Comparison of ENCODE assay signal across 8 mouse cellular contexts in the genomic region with DNA sequence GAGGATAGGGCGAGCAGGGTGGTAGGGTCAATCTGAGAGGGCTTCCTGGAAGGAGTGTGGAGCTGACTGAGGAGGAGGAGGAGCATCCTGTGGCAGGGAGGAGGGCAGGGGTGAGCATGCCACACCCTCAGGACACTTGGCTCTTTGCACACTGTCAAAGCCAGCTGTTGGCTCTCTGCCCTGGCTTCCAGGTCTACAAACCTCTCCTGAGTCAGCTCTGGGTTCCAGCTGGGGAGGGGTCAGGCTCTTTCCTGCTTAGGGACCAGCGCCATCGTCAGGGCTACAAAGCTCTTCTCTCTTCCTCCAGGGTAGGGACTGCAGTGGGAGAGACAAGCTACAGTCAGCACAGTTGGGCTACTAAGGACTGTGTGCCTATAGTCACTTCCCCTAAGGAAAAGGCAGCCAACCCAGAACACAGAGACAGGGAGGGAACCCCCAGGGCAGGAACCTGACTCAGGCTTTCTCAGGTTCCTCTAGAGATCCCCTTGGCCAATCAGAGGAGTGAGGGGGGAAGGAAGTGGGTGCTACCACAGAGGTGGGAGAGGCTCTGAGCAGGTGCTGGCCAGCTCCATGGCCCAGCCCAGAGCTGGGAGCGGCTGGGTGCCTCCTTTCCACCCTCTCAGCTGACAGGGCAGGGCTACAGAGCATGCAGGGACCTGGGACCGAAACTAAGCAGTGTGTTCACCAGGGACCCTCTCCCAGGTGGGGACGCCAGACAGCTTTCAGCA. TPM values are rescaled to one million over a fixed set of nuclear protein-coding genes. Genes with fewer than 3 reads are reported as not detected.
DNase-seq lines count a peak whose midpoint lies in the region; ATAC-seq and TF ChIP-seq lines count a peak whose summit lies in the region.

No protein-coding gene starts in this region.

- no peaks in the 10 kb centered on the region for H3K4me1 ChIP-seq in liver, adult 2 months (ENCODE audit: control insufficient read depth, insufficient read depth, low read length)
- peaks cover 35% of the 10 kb centered on the region for H3K4me1 ChIP-seq in limb, embryonic 15.5 days
- H3K4me1 ChIP-seq in cerebellum, adult 2 months (ENCODE audit: control insufficient read depth, insufficient read depth, low read length) = no peaks in the 10 kb centered on the region

- WGBS in liver, adult 2 months = 63% methylated on average over 6 of the region's 6 CpGs
- WGBS in limb, embryonic 15.5 days = 49% methylated on average over 6 of the region's 6 CpGs
- WGBS in cerebellum, adult 2 months = 64% methylated on average over 6 of the region's 6 CpGs

- H3K9ac ChIP-seq in liver, adult 2 months (ENCODE audit: low read depth, low read length) = no peak overlapping the region
- no peak overlapping the region for H3K9ac ChIP-seq in limb, embryonic 15.5 days

- H3K4me2 ChIP-seq in limb, embryonic 15.5 days = no peak overlapping the region

- no peaks in the 10 kb centered on the region for H3K79me2 ChIP-seq in liver, adult 2 months (ENCODE audit: control insufficient read depth, insufficient read depth, low read length)

- H3K4me3 ChIP-seq in liver, adult 2 months (ENCODE audit: insufficient read depth, low read depth, low read length) = no peak overlapping the region
- H3K4me3 ChIP-seq in limb, embryonic 15.5 days = no peak overlapping the region
- H3K4me3 ChIP-seq in cerebellum, adult 2 months (replicated peaks; ENCODE audit: insufficient read depth, low read depth, low read length) = no peak overlapping the region

- no peak for TF ChIP-seq POLR2A in liver, adult 2 months (IDR thresholded peaks at IDR 0.05; ENCODE audit: extremely low read depth, insufficient read depth, low read length)
- no peak for TF ChIP-seq POLR2A in cerebellum, adult 2 months (IDR thresholded peaks at IDR 0.05; ENCODE audit: borderline replicate concordance, insufficient read depth, low read length)

- DNase-seq in liver, adult 2 months (ENCODE audit: extremely low read depth, low read depth, low spot score) = peak; percentile 68
- DNase-seq in liver = no peak
- DNase-seq in thymus, postnatal 10 days (ENCODE audit: low spot score in 2 of 2) = peak; percentile 31 to 43
- DNase-seq in spleen, adult 12 weeks (ENCODE audit: low spot score) = no peak
- DNase-seq in right cerebral cortex, postnatal 25 days = no peak
- no peak for DNase-seq in cerebellum, adult 2 months

- H3K9me3 ChIP-seq in limb, embryonic 15.5 days = no peaks in the 10 kb centered on the region

- no peaks in the 10 kb centered on the region for H3K27me3 ChIP-seq in liver, adult 2 months (ENCODE audit: control insufficient read depth, insufficient read depth, low read length)
- no peaks in the 10 kb centered on the region for H3K27me3 ChIP-seq in limb, embryonic 15.5 days
- no peaks in the 10 kb centered on the region for H3K27me3 ChIP-seq in cerebellum, adult 2 months (ENCODE audit: control insufficient read depth, insufficient read depth, low read length)

- H3K36me3 ChIP-seq in liver, adult 2 months (ENCODE audit: control insufficient read depth, insufficient read depth, low read length) = no peaks in the 10 kb centered on the region
- no peaks in the 10 kb centered on the region for H3K36me3 ChIP-seq in limb, embryonic 15.5 days

- H3K27ac ChIP-seq in liver, adult 2 months (replicated peaks; ENCODE audit: insufficient read depth, low read depth, low read length) = no peak overlapping the region
- H3K27ac ChIP-seq in limb, embryonic 15.5 days = 0 out of 2 replicates have a peak overlapping the region, but pooled peaks have one; percentile 38
- H3K27ac ChIP-seq in cerebellum, adult 2 months (ENCODE audit: insufficient read depth, low read length) = no peak overlapping the region

- ATAC-seq in common myeloid progenitor, adult 5-6 weeks (replicated peaks; ENCODE audit: low read depth, poor library complexity, severe bottlenecking) = peak; percentile 51
- 0 out of 2 replicates have a peak, but pooled peaks have one; percentile 46 for ATAC-seq in limb, embryonic 15.5 days (ENCODE audit: insufficient number of reproducible peaks, low FRiP score, low TSS enrichment, low read depth)

- TF ChIP-seq CTCF in liver, adult 2 months (IDR thresholded peaks at IDR 0.05; ENCODE audit: low read depth, low read length) = no peak
- TF ChIP-seq CTCF in cerebellum, adult 2 months (IDR thresholded peaks at IDR 0.05; ENCODE audit: borderline replicate concordance, insufficient read depth, low read depth, low read length) = no peak

RNA-seq across cellular contexts. Expression of gene Ifnlr1, which starts 24.8 kb away (rescaled TPM):
- total RNA-seq in liver, adult 2 months (2014; rRNA removed) = under 0.01 TPM in 1 of 2 replicates, not detected in the other
- polyA plus RNA-seq in liver, adult 2 months (2012; rRNA removed) = 0.06 and 0.14 TPM in 2 replicates
- total RNA-seq in common myeloid progenitor, adult 5-6 weeks (2017) = 0.29 TPM in 1 of 2 replicates, not detected in the other
- 1.4 and 1.7 TPM in 2 replicates for polyA plus RNA-seq in limb, embryonic 15.5 days (2015; fragmentation: Nextera tagmentation; extraction: Ambion mirVana)
- 0.49 and 0.52 TPM in 2 replicates for polyA plus RNA-seq in cerebellum, adult 2 months (2012; rRNA removed)

Comparison
In these comparisons a context has a peak if more than half of its experiments do, and no peak if none do; other contexts are left out.
1. DNase-seq: peak in liver, adult 2 months (single experiment) and thymus, postnatal 10 days (2 of 2); none in liver (single experiment), spleen, adult 12 weeks (single experiment), right cerebral cortex, postnatal 25 days (single experiment) and cerebellum, adult 2 months (0 of 2).